Mouse (Mus musculus) megakaryocyte, adult 5-6 weeks (primary cell): Measurements from ENCODE around the gene Ddx50. TPM values are rescaled to one million over a fixed set of nuclear protein-coding genes. Genes with fewer than 3 reads are reported as not detected.

Experiments used
- ATAC-seq: 2 replicates; pipeline ENCODE4 v1.8.0; 2016; ENCODE audit warnings: mild to moderate bottlenecking, inconsistent platforms; ENCODE audit not compliant: poor library complexity, severe bottlenecking
- total RNA-seq, 2 experiments: library from RNA; stranded (forward) in 1 of 2; stranded (reverse) in 1 of 2; fragments of 153-499, 151-499 nt in 1 of 2; fragments of 221-1000, 200-1000 nt in 1 of 2; gene quantifications; 2 replicates each; pipeline versions ENCODE4 v1.2.3 to v1.2.4; 2015 to 2017

Ddx50 gene
- total RNA-seq (2015) (62.9 and 70.3 TPM in 2 replicates), total RNA-seq (2017) (54.4 and 58.3 TPM in 2 replicates)

GRCm38 (mm10) chr10:62650881-62651810 lies at the start of gene Ddx50:
Gene Ddx50, minus strand, starts transcription at chr10:62651218.
- ATAC-seq = peak; percentile 95

DNA sequence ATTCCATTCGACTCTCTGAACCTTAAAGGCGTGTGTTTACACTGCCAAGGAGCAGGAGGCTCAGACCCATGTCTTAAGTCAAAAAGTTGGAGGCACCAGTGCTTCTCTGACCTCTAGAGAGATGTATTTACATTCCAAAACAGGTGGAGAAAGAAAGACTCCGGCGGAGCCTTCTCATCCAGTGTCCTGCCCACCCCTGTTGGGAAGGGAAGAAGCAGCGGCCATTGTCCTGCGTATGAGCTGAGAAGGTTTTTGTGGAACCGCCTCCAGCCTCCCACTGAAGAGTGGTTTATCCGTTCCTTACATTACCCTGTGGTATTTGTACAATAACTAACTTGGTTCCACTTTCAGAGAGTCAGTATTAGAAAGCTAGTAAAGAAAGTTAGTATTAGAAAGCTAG lies 41.8 kb upstream of the Ddx50 start:
- ATAC-seq = no peak

DNA sequence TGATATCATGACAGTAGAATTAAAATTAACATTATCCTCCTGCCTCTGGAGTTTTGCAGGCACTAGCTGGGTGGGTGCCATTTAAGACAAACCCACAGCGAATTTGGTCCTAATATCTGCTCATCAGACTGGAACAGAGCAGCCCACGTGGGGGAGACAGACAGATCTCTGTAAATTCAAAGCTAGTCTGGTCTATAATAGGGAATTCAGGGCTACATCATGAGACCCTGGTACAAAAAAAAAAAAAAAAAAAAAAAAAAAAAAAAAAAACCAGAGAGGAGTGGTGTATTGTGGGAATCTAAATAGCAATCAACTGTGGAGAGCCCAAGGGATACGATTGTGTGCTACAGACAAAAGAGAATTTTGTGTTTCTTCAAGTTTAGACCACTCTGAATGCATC lies 41.2 kb upstream of the Ddx50 start:
- no peak for ATAC-seq

DNA sequence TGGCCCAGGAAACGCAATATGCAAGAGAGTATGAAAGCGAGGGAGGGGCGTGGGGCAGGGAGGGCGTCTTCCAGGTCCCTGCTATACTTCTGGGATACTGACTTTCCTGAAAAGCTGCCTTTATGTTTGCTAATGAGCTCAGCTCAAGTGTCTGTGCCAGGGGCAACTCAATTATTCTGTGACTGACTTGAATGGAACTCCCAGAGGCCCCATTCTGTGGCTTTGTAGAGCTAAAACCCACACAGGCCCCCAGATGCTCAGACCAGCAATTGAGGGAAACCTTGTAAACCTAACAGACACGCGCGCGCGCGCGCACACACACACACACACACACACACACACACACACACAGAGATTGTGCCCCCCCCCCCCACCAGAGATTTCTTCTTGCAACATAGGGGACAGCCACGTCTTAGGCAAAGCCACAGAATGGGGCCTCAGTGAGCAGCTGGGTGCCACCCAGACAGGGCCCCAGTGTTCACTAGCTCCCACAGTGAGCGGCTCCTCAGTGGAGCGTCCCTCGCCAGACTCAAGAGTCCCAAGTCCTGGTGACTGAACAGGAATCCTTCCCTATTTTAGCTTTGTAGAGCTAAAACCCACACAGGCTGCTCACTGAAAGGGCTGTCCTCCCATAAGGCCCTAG lies 36.1 kb upstream of the Ddx50 start:
- no peak for ATAC-seq

GRCm38 (mm10) chr10:62683043-62683442 lies 32.0 kb upstream of the Ddx50 start:
- ATAC-seq = no peak

- ATAC-seq = no peak
Observed at GRCm38 (mm10) chr10:62679833-62680232, 28.8 kb upstream of the Ddx50 start.

DNA sequence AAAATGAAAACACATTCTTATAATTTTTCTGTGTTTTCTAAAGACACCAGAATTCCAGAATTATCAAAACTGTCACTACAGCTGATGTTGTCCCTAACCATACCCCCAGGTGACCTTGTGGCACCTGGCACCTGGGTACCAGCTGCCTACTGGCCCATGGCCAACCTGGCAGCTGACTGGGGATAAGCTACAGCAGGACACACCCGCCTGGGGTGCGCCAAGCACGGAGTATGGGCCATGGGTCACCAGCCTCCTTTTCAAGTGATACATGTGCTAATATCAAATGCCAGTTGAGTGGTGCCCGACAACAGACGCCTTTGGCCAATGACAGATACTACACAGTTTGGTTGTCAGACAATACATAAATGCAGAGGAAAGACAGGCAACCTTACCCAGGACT lies 26.3 kb upstream of the Ddx50 start:
- no peak for ATAC-seq

DNA sequence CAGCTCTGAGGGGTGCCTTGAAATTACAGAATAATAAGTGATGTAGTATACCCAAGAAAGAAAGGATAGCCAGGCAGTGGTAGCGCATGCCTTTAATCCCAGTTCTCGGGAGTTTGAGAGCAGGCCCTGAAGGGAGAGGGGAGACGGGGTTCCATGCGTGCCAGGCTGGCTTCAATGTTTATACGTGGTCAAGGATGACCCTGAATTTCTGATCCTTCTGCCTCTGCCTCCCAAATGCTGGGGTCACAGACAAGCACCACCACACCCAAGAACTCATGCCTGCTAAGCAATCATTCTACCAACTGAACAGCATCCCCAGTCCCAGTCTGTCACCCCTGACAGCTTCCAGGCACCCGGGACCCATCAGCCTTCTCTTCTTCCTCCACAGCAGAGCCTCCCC lies 25.2 kb upstream of the Ddx50 start:
- ATAC-seq = no peak

GRCm38 (mm10) chr10:62672359-62672758 lies 21.3 kb upstream of the Ddx50 start:
- ATAC-seq = no peak

DNA sequence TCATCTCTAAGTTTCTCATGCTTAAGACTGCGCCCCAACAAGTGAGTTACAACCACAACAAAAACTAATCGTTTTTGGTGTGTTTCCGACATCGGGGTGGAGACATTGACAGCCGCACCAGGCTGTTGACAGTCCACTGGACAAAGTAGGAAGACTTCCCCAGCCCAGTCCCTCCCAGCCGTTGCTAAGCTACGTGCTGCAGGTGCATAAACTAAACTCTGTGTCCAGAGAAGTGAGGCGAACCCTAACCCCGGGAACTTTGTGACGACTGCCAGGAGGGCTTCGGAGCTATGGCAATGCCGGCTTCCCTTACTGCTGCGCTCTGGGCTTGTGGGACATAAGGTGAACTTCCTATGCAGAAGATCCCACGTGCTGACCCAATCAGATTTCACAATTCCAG lies 18.2 kb upstream of the Ddx50 start:
- ATAC-seq = no peak

- ATAC-seq = no peak
Observed at GRCm38 (mm10) chr10:62668463-62668862, 17.4 kb upstream of the Ddx50 start.

DNA sequence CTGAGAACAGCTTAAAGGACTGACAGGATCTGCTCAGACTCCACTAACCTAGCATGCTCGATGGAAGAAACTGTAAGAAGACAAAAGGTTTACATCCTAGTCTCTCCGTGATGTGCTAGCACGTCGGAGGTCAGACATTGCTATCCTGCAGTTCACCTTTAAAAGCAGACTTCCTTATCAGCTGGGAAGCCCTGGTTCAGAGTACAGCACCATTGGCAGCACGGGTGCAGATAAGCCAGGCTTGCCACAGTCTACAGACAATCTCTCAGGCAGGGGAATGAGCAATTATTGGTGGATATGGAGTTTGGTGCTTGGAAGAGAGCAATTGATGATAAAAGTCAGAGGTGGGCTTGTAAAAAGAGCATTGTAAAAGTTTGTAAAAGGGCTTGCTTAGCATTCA lies 17.0 kb upstream of the Ddx50 start:
- ATAC-seq = no peak

DNA sequence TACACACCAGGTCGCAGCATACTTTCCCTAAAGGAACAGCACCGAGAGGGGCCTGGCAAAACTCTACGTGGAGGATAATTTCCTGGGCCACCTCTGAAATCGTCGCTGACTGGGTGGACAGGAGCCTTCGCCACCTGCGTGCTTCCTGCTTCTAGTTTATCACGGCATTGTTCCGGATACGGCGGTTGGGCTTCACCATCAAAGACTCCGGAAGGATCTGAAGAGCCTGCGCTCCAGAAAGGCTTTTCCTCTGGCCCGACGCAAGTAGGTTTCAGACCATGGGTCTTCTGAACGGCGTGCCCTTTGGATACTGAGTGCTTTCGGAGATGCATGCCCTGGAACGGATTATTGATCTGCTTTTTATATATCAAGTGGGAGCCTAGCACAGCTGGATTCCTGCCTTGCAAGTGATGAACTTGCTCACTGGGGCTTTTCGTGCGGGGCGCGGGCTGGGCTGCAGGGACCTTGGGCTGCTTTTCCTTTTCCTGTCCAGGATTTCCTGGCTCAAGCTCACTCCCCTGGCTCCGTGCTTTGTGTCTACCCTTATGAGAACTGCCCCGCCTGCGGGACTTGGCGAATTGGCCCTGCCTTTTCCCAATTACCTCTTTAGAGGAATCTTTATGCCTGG lies 14.1 kb upstream of the Ddx50 start:
- peak; percentile 75 for ATAC-seq

- ATAC-seq = no peak
Observed at GRCm38 (mm10) chr10:62664171-62664570, 13.2 kb upstream of the Ddx50 start.

GRCm38 (mm10) chr10:62656711-62657110 lies 5.7 kb upstream of the Ddx50 start:
- ATAC-seq = no peak

DNA sequence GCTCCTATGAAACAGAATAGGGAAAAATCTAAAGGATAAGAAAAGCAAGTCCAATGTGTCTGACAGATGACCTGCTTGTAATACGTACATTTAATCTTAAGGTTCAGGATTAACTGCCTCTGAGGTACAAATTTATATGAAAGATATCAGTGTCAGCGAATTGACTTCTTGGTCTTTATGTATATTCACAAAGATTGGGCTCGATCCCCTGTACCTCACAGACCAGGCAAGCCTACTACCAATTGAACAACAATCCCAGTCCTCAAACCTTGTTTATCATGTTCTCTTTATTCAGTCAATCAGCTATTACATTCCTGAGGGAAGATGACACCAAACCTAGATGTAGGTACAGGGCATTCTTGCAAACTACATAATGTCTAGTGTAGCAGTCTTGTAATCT lies 943 bp upstream of the Ddx50 start:
- no peak for ATAC-seq

DNA sequence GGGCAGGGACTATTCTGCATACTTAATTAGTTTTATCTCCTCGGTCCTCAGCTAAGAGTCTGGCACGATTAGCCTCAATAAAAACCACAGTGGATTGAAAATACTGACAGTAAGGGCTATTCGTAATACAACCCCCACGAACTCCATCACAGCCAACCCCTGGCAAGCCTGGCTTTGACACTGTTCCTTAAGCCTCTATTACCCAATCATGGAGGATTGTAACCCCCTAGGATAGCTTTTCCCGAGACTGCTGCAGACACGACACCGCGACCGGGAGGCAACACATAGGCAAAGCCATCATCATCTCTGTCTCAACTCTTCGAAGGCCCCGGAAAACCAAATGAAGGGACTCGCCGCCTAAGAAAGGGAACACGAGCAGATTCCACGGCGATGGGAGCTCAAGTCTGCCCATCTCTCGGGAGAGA lies 648 bp downstream of the Ddx50 start:
- no peak for ATAC-seq

DNA sequence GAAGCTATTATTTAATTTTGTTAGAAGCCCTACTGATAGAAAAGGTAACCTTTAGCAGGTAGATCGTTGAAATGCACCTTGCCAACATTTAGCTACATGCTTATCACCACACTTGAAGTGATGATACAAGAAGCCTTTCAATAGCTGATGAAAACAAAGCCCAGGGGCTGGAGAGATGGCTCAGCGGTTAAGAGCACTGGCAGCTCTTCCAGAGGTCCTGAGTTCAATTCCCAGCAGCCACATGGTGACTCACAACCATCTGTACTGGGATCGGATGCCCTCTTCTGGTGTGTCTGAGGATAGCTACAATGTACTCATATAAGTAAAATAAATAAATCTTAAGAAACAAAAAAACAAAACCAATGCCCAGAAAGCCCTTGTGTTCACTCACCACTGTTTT lies 46.9 kb downstream of the Ddx50 start:
- ATAC-seq = no peak

DNA sequence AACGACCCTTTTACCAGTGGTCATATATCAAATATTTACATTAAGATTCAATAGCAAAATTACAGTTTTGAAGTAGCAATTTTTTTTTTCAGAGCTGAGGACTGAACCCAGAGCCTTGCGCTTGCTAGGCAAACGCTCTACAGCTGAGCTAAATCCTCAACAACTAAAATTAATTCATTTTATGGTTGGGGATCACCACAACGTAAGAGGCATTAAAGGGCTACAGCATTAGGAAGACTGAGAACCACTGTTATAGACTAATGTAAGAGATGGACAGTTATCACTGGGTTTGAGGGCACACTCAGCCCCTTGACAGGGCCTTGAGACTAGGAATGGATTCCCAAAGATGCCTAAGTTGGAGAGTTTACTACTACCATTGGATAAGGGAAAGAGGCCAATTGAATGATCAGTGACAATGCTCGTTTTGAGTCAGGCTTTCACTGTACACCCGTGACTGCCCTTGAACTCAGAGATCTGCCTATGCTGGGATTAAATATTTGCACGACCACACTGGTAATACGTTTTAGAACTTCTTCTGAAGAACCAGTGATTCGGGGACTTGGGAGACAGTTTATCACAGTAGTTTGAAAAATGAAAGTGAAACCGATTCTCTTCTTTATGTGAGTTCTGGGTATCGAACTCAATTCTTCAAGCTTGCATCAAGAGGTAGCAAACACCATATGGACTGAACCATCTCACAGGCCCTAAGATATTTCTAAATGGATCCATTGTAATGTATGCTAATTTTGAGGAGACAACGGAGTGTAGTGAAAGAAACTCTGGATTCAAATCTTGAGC lies 47.6 kb downstream of the Ddx50 start:
- no peak for ATAC-seq

GRCm38 (mm10) chr10:62602177-62603040 lies 48.6 kb downstream of the Ddx50 start, which contains the start of gene Ddx21:
Gene Ddx21, minus strand, starts transcription at chr10:62602281.
- ATAC-seq = peak; percentile 99
